Mouse (Mus musculus) G1E (cell line): ENCODE results near the gene Smok2b.
"Not testable (repeated sequence)": the region's sequence is repeated elsewhere in the genome, so short reads cannot be mapped to it uniquely, and the experiment has no call there.

Experiments used
- CTCF ChIP-seq: IDR thresholded peaks from 2 replicates; pipeline ENCODE4 v1.5.1; 2012; ENCODE audit warnings: low read depth, low read length, inconsistent platforms, mixed read lengths
- TAL1 ChIP-seq: conservative IDR thresholded peaks from 2 replicates; pipeline ENCODE4 v1.6.1; 2012; ENCODE audit warnings: low read depth, low read length, inconsistent platforms, mixed read lengths

DNA sequence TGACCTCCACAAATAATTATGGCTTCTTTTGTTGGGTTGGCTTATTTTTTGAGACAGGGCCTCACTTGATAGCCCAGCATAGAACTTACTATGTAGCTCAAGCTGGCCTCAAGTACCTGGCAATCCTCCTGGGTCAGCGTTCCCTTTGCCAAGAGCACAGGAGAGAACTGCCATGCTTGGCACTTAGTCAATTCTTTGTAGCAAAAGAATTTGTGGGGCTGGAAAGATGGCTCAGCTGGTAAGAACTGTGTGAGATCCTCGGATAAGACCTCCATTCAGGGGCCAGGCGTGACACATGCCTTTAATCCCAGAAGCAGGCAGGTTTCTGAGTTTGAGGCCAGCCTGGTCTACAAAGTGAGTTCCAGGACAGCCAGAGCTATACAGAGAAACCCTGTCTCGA, 33.6 kb upstream of the Smok2b start:
- not testable (repeated sequence) for TF ChIP-seq CTCF, TAL1
